Mouse (Mus musculus): ENCODE data around the gene Nemp2.

GRCm38 (mm10) chr1:52638101-52638500 lies 7.6 kb downstream of the Nemp2 start:
- TF ChIP-seq EP300 (IDR thresholded peaks at IDR 0.05; ENCODE audit: low read depth in 1 of 2, low read length in 2 of 2): no peak
- TF ChIP-seq MAX (IDR thresholded peaks at IDR 0.05; ENCODE audit: low read length): no peak
- TF ChIP-seq USF2 (IDR thresholded peaks at IDR 0.05; ENCODE audit: borderline replicate concordance in 1 of 2, insufficient read depth in 1 of 2, low read depth in 1 of 2, low read length in 2 of 2): no peak
- TF ChIP-seq KAT2A (conservative IDR thresholded peaks at IDR 0.05; ENCODE audit: low read depth, low read length): no peak
- TF ChIP-seq SIN3A (IDR thresholded peaks at IDR 0.05; ENCODE audit: low read length): no peak
- TF ChIP-seq ZMIZ1 (IDR thresholded peaks at IDR 0.05; ENCODE audit: low read depth, low read length): no peak
- no peak for TF ChIP-seq CTCF (IDR thresholded peaks at IDR 0.05 in 2 of 3, conservative IDR thresholded peaks at IDR 0.05 in 1 of 3; ENCODE audit: control insufficient read depth in 1 of 3, insufficient read depth in 1 of 3, low read depth in 2 of 3, low read length in 3 of 3, poor library complexity in 1 of 3, severe bottlenecking in 1 of 3)
- no peak for TF ChIP-seq RAD21 (IDR thresholded peaks at IDR 0.05; ENCODE audit: low read depth, low read length)
- TF ChIP-seq MAFK (IDR thresholded peaks at IDR 0.05; ENCODE audit: borderline replicate concordance, low read depth, low read length): no peak

Measured in MEL (cell line).